Mouse (Mus musculus): ENCODE results near the gene Tfrc.

- TF ChIP-seq CTCF (IDR thresholded peaks at IDR 0.05; ENCODE audit: low read depth, low read length) (no peak), GATA2 (IDR thresholded peaks at IDR 0.05; ENCODE audit: borderline replicate concordance, low read depth, low read length) (no peak), GATA1 (IDR thresholded peaks at IDR 0.05; ENCODE audit: borderline replicate concordance, low read length) (no peak), POLR2AphosphoS5 (IDR thresholded peaks at IDR 0.05; ENCODE audit: insufficient replicate concordance, low read depth, low read length) (no peak), TAL1 (conservative IDR thresholded peaks at IDR 0.05; ENCODE audit: low read depth, low read length) (no peak)
Observed at GRCm38 (mm10) chr16:32674121-32674740, 65.5 kb downstream of the Tfrc start.
